Mouse (Mus musculus): ENCODE measurements at regions not wholly inside any gene's neighbourhood (a gene's known extent, or its start where the extent isn't known, plus 50 kb on each side); places are given as distances from the start of the nearest gene placed in this dataset.

DNA sequence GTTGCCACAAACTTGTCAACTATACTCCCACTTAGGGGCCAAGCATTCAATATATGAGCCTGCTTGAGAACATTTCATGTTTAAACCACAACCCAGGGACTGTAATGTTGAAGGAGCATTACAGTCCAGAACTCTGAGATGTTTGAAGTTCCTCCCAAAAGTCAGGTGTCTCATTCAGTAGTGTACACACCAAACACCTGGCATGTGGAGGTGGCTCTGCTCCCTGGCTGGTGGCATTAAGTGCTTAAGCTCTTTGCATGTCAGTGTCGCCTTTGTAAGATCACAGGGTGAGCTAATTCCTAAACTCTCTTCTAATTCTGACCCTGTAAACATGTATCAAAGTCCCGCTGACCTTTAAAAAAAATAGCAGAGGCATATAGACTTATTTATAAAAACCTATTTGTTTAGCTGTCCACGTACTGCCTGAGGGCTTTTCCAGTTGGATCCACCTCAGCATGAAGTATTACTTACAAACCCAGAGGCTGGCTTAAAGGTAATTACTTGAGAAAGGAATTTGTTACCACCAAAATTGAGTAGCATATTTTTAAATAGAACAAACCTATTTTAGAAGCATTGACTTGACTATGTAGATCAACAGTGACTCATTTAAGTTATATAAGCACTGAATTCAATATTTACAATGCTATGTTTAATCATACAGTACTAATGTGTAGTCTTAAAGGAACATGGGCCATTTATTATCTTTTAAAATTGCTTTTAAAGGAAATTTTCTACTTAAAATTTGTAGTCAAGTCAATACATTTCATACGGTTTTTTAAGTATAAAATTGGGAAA, 276.3 kb upstream of the Fermt1 start:
- DNase-seq (ENCODE audit: low spot score in 2 of 2): no peak

- DNase-seq (ENCODE audit: low spot score in 2 of 2): peak; percentile 1 to 9
These were observed 289.6 kb upstream of the Fermt1 start for GRCm38 (mm10) chr2:133235175-133235920.

DNA sequence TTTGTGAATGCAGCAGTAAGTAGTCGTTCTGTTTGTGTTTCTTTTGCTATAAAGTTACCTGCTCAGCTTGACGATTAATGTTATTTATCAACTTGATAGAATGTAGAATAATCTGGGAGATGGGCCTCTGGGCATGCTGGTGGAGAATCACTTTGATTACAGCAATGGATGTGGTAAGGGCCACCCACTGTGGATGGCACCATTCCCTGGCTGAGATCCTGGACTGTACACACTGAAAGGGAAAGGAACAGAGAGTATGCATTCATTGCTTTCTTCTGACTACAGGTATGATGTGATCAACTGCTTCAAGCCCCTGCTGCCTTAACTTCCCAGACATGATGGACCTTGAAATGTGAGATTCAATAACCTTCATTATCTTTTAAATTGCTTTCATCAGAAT, 299.8 kb upstream of the Bmp2 start:
- no peak for DNase-seq (ENCODE audit: low spot score in 2 of 2)

- DNase-seq (ENCODE audit: low spot score in 2 of 2): no peak
These were observed 277.5 kb upstream of the Bmp2 start for GRCm38 (mm10) chr2:133274424-133274823.

- DNase-seq (ENCODE audit: low spot score in 2 of 2): no peak
These were observed 273.4 kb upstream of the Bmp2 start for GRCm38 (mm10) chr2:133278546-133278945.

DNA sequence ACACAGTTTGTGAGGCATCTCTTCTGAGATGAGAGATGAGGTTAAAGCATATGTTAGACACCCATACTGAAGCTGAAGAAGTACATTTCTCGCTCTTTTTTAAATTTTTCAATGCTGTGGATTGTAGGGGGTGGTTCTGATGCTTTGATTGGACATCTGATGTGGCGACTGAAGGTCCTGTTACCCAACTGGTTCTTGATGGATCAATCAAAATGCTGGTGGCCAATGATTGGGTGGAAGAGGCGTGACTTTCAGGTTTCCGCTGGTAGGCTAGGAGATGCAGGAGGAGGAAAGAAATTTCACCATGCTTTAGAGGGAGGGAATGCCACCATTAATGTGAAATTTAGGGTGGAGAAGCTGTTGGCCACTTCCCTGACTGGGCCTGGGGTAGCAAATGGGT, 272.7 kb upstream of the Bmp2 start:
- no peak for DNase-seq (ENCODE audit: low spot score in 2 of 2)

DNA sequence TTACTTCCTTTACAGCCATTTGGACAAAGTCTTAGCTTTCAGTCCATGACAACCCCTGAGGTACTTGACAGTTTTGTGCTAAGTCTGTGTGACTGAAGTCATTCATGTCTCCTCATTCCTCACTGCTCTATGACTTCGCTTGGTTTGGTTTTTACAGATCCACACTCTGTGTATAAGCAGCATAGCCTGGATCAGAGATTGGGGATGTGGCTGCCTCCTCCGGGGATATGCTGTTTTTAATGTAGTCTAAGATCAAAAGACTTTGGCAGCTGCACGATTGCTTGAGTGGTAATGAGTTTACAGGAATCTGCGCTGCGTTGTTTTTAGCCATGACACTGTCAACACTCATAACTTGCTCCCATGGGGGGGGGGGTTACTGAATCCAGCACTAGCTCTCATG, 269.3 kb upstream of the Bmp2 start:
- DNase-seq (ENCODE audit: low spot score in 2 of 2): no peak

- no peak for DNase-seq (ENCODE audit: low spot score in 2 of 2)
These were observed 268.2 kb upstream of the Bmp2 start for GRCm38 (mm10) chr2:133283709-133284108.

DNA sequence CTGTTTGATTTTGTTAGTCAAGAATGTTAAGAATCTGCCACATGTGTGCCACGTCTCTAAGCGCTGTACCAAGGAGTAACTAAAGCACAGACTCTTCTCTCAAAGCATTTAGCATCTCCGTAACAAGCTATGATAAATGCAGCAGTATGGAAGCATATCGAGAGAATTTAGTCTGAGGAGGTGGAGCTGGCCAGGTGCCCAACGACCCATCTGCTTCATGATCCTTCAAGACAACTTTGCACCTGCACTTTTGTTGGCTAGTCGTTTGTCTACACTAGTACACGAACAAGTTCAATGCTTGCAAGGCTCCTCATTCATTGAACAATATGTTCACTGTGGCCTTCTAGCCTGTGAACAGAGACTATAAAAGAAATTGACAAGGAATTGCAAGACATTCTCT, 257.8 kb upstream of the Bmp2 start:
- DNase-seq (ENCODE audit: low spot score in 2 of 2): peak; percentile 7 to 48

DNA sequence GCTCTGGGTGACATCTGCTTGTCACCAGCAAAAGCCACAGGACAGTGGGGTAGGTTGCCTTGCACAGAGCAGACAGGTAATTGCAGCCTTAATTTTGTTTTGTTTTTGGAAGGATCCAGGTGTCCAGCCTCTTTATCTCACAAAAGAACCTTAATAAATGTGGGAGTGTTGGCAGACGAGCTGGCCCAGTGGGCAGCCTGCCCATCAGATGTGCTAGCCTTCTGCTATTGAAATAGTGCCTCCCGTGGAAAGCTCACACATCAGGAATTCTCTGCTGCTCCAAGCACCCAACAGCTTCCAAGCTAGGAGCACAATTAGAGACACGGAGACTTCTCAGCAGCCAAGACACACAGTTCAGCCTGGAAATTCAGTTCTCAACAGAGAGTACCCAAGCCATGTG, 246.0 kb upstream of the Bmp2 start:
- DNase-seq (ENCODE audit: low spot score in 2 of 2): peak; percentile 5 to 31

DNA sequence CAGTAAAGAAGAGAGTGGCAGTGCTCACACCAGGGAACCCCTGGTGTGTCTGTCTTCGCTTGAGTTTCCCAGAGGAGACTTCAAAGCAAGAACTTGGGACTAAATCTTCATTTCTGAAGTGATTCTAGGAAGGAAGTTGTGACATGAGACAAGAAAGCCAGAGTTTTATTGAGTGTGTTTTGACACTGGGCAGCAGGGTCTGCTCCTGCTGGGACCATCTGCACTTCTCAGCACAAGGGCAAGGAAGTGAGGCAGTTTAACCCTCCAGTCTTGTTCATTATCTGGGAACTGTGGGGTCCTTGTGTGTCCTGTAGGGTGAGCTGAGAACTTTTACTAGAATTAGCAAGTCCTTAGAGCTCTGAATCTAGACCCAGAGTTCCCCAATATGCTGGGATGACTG, 241.0 kb upstream of the Bmp2 start:
- DNase-seq (ENCODE audit: low spot score in 2 of 2): no peak

GRCm38 (mm10) chr2:133326290-133327050, 225.5 kb upstream of the Bmp2 start:
- no peak for DNase-seq (ENCODE audit: low spot score in 2 of 2)

GRCm38 (mm10) chr2:133327653-133328052, 224.3 kb upstream of the Bmp2 start:
- DNase-seq (ENCODE audit: low spot score in 2 of 2): no peak

GRCm38 (mm10) chr2:133336177-133336901, 215.6 kb upstream of the Bmp2 start:
- no peak for DNase-seq (ENCODE audit: low spot score in 2 of 2)

- no peak for DNase-seq (ENCODE audit: low spot score in 2 of 2)
These were observed 213.8 kb upstream of the Bmp2 start for GRCm38 (mm10) chr2:133338150-133338549.

GRCm38 (mm10) chr2:133341352-133341751, 210.6 kb upstream of the Bmp2 start:
- no peak for DNase-seq (ENCODE audit: low spot score in 2 of 2)

DNA sequence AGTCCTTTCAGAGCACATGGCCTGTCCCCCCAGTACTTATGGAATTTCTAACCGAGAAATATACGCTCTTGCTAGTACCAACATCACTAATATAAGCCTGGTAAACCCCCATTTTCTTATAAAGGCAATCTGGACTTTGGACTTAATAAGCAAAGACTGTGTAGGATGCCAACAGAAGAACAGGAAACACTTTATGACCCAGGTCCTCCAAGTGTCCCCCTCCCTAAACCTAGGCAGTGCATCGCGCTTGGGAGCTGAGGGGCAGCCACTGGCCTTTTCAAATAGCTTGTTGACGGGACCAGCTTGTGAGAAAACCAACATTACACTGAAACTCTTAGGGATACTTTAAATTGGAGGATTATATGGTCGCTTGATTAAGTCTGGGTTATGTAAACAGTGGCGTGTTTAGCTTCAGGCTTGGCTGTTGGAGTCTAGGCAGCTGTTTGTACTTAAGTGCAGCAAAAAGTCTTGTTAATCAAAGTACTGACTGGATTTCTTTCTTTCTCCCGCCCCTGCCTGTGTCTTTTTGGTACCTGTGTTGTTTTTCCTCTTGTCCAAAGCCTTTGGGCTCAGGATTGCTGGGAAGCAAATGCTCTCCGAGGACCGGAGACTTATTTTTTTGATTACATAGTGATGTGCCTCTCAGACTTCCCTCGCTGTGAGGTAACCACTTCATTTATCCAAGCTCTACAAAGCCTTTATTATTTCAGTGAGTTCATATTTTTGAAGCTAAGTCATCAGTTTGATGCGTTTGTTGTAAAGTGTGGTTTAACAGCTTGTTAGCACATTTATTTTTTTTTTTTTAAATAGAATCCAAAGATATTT, 205.8 kb upstream of the Bmp2 start:
- no peak for DNase-seq (ENCODE audit: low spot score in 2 of 2)

DNA sequence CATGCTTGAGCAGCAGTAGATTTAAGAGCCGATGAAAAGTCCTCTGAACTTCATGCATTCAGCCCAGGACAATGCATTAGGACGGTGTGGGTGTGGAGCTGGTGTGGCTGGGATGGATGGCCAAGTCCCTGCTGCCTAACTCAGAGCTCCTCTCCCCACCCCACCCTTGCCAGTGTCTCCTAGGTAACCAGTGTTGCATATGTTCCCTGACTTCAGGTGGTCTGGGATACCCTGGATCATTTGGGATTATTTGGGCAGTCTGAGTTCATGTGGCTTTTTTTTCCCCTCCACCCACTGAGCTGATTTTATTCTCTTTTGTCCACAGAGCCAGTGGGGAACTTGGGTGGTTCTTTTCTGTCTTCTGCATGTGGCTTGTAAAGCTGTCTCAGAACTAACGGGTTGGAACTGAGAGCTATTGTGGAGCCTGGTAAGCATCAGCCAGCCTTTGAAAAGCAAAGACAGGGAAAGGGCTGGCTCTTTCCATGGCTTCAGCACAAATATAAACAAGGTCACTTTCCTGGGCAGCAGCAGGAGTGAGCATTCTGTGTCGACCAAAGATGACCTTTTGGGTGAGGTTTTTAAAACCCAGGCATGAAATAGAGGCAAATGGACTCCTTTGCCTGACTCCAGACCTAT, 205.1 kb upstream of the Bmp2 start:
- no peak for DNase-seq (ENCODE audit: low spot score in 2 of 2)

DNA sequence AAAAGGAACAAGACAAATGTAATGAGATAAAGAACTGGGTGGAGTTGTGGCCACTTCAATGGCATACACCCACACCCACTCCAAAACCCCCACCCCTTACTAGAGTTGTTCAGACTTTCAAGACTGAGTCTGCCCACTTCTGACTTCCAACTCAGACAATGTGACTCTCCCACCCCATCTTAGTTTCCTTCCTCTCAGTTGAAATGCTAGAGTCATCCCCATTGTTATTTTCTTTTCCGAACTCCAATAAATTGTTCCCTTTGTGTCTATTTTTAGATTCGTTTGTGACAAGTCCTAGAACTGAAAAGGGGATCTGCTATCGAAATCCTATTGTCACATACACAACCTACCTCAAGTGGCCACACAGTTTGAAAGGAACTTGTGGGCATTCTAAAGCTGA, 200.7 kb upstream of the Bmp2 start:
- no peak for DNase-seq (ENCODE audit: low spot score in 2 of 2)

GRCm38 (mm10) chr2:133352800-133353199, 199.2 kb upstream of the Bmp2 start:
- no peak for DNase-seq (ENCODE audit: low spot score in 2 of 2)
